Mouse (Mus musculus) forebrain, postnatal 0 days (tissue): Measurements from ENCODE around the gene Cdk4. TPM values are rescaled to one million over a fixed set of nuclear protein-coding genes. Genes with fewer than 3 reads are reported as not detected.
A peak's percentile ranks its signal among the peaks of the same experiment; 100 is the strongest.

Source experiments
- ATAC-seq: fragments of 200-750 bp; cut with Nextera tagmentation; 2 replicates; pipeline ENCODE4 v1.8.0; 2017; ENCODE audit warnings: mild to moderate bottlenecking, moderate library complexity
- DNase-seq: peaks from one replicate; pipeline ENCODE4 v3.0.0-alpha.2; 2015
- H3K27ac ChIP-seq: fragments of 300-500 bp; sonication (generic); 2 replicates; pipeline ENCODE4 v1.5.1; 2014; ENCODE audit warnings: low read depth, mild to moderate bottlenecking, antibody characterized with exemption, low read length, moderate library complexity, mixed read lengths
- H3K27me3 ChIP-seq: fragments of 300-500 bp; sonication (generic); 2 replicates; pipeline ENCODE4 v1.6.1; 2014; ENCODE audit warnings: mild to moderate bottlenecking, low read length, mixed read lengths; ENCODE audit not compliant: insufficient read depth
- H3K36me3 ChIP-seq: fragments of 300-500 bp; sonication (generic); 2 replicates; pipeline ENCODE4 v1.6.1; 2014; ENCODE audit warnings: mild to moderate bottlenecking, moderate library complexity; ENCODE audit not compliant: insufficient read depth
- H3K4me1 ChIP-seq: fragments of 300-500 bp; sonication (generic); 2 replicates; pipeline ENCODE4 v1.6.1; 2014; ENCODE audit warnings: antibody characterized with exemption; ENCODE audit not compliant: insufficient read depth
- H3K4me2 ChIP-seq: fragments of 300-500 bp; sonication (generic); 2 replicates; pipeline ENCODE4 v1.6.1; 2014; ENCODE audit warnings: low read depth, mild to moderate bottlenecking, moderate library complexity
- H3K4me3 ChIP-seq: fragments of 300-500 bp; sonication (generic); 2 replicates; pipeline ENCODE4 v1.5.1; 2014; ENCODE audit warnings: low read depth, low read length, mixed read lengths
- H3K9ac ChIP-seq: fragments of 300-500 bp; sonication (generic); 2 replicates; pipeline ENCODE4 v1.6.1; 2014; ENCODE audit warnings: mild to moderate bottlenecking
- H3K9me3 ChIP-seq: fragments of 300-500 bp; sonication (generic); 2 replicates; pipeline ENCODE4 v1.6.1; 2016; ENCODE audit warnings: low read length
- CTCF ChIP-seq: sonication (generic); IDR thresholded peaks from 2 replicates; pipeline ENCODE4 v1.5.1; 2016; ENCODE audit warnings: antibody characterized with exemption, control low read depth, low read depth
- WGBS: fragments of 180-500 bp; shearing (Covaris S2); extraction: QIAGEN DNeasy Blood & Tissue Kit; methylation state at CpG from one replicate; pipeline ENCODE4 v1.1.7; 2014; 5-methylcytosine and 5-hydroxymethylcytosine counted together
- polyA plus RNA-seq: library from polyadenylated mRNA; unstranded; fragments of >200 nt; fragmentation: Nextera tagmentation; extraction: Ambion mirVana; gene quantifications from 2 replicates; pipeline ENCODE4 v1.2.1, GENCODE M21; 2015
- total RNA-seq: library from RNA; depleted of rRNA; stranded (reverse); fragments of >200 nt; gene quantifications from 2 replicates; pipeline ENCODE4 v1.2.3, GENCODE M21; 2014

The Cdk4 gene
- total and polyA plus RNA-seq, 2 experiments from 2014 or later = 445 to 656 TPM

GRCm38 (mm10) chr10:127099868-127100267 lies 36.5 kb downstream of the Cdk4 start:
- Histone ChIP-seq H3K4me1 (no peaks in the 10 kb centered on the region), H3K9ac (no peak overlapping the region), H3K4me2 (no peak overlapping the region), H3K4me3 (no peak overlapping the region), H3K27ac (no peak overlapping the region), H3K27me3 (no peaks in the 10 kb centered on the region), H3K36me3 (peaks cover 55% of the 10 kb centered on the region), H3K9me3 (no peaks in the 10 kb centered on the region)
- TF ChIP-seq CTCF = no peak
- DNase-seq = no peak
- no peak for ATAC-seq
- 95% methylated on average over 15 of the region's 15 CpGs for WGBS

DNA sequence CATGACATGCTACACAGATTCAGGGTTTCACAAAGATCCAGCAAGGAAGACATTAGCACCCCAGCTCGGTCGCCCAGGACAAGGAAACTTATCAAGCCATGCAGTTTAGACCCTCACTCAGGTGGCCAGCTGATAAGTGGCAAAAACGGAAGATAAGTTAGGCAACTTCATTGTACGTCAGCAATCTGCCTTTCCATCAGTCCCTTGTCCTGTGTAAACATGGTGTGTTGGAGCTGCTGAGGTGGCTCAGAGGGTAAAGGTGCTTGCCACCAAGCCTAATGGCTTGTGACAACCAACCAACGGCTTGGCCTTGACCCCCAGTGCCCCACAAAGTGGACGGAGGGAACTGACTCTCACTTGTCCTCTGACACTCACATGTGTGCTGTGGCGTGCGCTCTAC lies 37.1 kb downstream of the Cdk4 start:
- WGBS = 91% methylated on average over 8 of the region's 8 CpGs
- no peak overlapping the region for H3K27ac ChIP-seq
- no peaks in the 10 kb centered on the region for H3K4me1 ChIP-seq
- DNase-seq = no peak
- no peak overlapping the region for H3K4me3 ChIP-seq
- H3K36me3 ChIP-seq = peaks cover 51% of the 10 kb centered on the region
- H3K9me3 ChIP-seq = no peaks in the 10 kb centered on the region
- no peak overlapping the region for H3K4me2 ChIP-seq
- no peaks in the 10 kb centered on the region for H3K27me3 ChIP-seq
- TF ChIP-seq CTCF = no peak
- no peak overlapping the region for H3K9ac ChIP-seq
- no peak for ATAC-seq

DNA sequence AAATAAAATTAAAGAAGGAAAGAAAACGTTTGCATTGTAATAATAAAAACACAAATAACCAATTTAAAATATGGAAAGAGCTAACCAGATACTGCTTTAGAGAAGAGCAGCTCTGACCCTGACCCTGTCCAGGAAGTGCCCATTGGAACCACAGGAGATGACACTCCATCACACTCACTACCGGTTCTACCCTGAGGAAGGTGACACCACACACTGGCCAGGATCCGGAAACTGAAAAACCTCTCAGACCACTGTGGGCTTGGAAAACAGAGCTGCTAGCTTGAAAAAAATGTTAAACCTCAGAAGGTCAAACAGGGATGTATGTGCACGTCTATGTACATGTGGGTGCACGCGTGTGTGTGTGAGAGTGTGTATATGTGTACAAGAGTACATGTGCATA lies 37.8 kb downstream of the Cdk4 start:
- 89% methylated on average over 6 of the region's 6 CpGs for WGBS
- no peaks in the 10 kb centered on the region for H3K4me1 ChIP-seq
- H3K9me3 ChIP-seq = no peaks in the 10 kb centered on the region
- H3K4me2 ChIP-seq = no peak overlapping the region
- no peak overlapping the region for H3K9ac ChIP-seq
- H3K4me3 ChIP-seq = no peak overlapping the region
- TF ChIP-seq CTCF = no peak
- no peaks in the 10 kb centered on the region for H3K27me3 ChIP-seq
- DNase-seq (no peak), ATAC-seq (no peak)
- H3K27ac ChIP-seq = no peak overlapping the region
- H3K36me3 ChIP-seq = peaks cover 48% of the 10 kb centered on the region

DNA sequence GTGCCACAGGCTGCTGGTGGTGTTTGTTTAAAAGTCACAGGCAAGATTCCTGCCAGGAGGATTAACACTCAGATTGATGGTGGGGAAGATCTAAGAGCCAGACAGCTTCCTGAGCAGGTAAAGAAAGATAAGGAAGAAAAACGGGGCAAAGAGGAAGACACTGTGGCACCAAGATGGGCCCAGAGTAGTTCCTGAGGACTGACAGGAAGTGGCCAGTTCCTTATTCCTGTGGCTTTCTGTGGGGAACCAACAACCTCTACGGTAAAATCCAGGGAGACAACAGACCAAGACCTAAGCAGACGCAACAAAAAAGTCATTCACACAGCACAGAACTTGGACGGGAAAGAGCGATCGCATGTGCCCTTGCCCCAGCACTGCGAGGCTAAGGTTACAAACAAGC lies 40.3 kb downstream of the Cdk4 start:
- no peak for TF ChIP-seq CTCF
- Histone ChIP-seq H3K4me1 (no peaks in the 10 kb centered on the region), H3K9me3 (no peaks in the 10 kb centered on the region), H3K9ac (no peak overlapping the region), H3K27me3 (no peaks in the 10 kb centered on the region), H3K27ac (no peak overlapping the region), H3K4me2 (no peak overlapping the region), H3K36me3 (peaks cover 38% of the 10 kb centered on the region), H3K4me3 (no peak overlapping the region)
- 83% methylated on average over 7 of the region's 7 CpGs for WGBS
- ATAC-seq (no peak), DNase-seq (no peak)

DNA sequence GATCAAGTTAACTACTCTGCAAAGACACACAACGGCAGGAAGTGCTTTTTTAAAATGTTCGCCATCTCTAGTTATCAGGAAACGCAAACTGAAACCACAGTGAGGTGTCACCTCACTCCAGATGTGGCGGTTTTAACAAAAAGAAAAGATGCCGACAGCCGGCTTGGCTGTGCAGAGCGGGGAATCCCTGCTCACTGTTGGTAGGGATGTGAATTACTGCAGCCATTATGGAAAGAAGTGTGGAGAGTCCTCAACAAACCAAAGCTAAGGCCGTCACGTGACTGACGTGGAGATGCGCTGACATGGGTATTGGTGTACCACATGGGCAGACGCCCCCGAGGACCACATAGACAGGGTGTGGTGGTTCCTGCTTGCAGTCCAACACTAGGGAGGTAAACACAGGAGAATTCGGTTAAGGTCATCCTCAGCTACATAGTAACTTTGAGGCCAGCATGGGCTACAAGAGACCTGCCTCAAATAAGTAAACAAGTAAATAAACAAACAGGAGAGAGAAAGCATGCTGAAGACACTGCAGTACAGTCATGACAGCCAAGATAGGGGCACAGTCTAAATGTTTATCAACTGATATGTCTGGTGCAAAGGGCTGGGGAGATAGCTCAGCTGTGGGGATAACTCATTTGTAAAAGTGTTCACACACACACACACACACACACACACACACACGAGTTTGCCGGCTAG lies 44.4 kb downstream of the Cdk4 start:
- H3K27me3 ChIP-seq = no peaks in the 10 kb centered on the region
- TF ChIP-seq CTCF = no peak
- H3K36me3 ChIP-seq = peaks cover 21% of the 10 kb centered on the region
- WGBS = 90% methylated on average over 16 of the region's 16 CpGs
- no peak overlapping the region for H3K9ac ChIP-seq
- H3K4me3 ChIP-seq = no peak overlapping the region
- no peak overlapping the region for H3K4me2 ChIP-seq
- ATAC-seq (no peak), DNase-seq (no peak)
- H3K9me3 ChIP-seq = no peaks in the 10 kb centered on the region
- H3K4me1 ChIP-seq = no peaks in the 10 kb centered on the region
- H3K27ac ChIP-seq = no peak overlapping the region

GRCm38 (mm10) chr10:127108262-127108583 lies 44.9 kb downstream of the Cdk4 start:
- DNase-seq (no peak), ATAC-seq (no peak)
- H3K36me3 ChIP-seq = peaks cover 26% of the 10 kb centered on the region
- no peak overlapping the region for H3K4me2 ChIP-seq
- H3K27ac ChIP-seq = no peak overlapping the region
- no peak overlapping the region for H3K4me3 ChIP-seq
- no peak for TF ChIP-seq CTCF
- H3K9me3 ChIP-seq = no peaks in the 10 kb centered on the region
- H3K9ac ChIP-seq = no peak overlapping the region
- H3K27me3 ChIP-seq = no peaks in the 10 kb centered on the region
- WGBS = 74% methylated on average over 3 of the region's 3 CpGs
- H3K4me1 ChIP-seq = no peaks in the 10 kb centered on the region

DNA sequence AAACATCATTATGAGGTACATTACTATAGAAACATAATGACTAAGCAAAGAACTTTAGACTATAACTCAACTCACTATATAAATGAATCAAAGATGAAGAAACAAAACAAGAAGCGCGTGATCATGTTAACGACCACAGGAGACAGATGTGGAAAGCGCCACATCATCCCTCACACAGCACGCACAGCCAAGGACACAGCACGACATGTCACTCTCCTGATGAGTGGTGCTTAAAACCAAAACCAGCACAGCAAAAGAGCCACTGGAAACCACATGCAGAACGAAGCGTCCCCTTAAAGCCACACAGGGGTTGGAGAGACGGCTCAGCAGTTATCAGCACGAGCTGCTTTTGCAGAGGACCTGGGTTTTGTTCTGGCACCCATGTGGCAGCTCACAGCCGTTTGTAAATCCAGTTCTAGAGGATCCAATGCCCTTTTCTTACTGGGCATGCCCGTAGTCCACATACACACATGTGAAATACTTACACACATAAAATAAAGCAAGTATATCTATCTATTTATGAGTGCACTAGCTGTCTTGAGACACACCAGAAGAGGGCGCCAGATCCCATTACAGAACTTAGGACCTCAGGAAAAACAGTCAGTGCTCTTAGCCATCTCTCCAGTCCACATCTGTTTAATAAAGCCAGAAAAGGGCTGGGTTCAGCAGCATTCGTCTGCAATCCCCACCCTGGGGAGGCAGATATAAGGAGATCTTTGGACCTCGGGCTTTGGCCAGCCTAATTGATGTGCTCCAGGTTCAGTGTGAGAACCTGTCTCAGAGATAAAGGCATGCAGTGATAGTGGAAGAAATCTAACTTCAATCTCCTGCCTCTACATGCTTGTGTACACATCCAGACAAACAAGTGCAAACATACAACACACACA lies 47.9 kb downstream of the Cdk4 start:
- WGBS = 90% methylated on average over 15 of the region's 15 CpGs
- H3K27me3 ChIP-seq = no peaks in the 10 kb centered on the region
- DNase-seq = no peak
- H3K9ac ChIP-seq = no peak overlapping the region
- H3K36me3 ChIP-seq = peaks cover 34% of the 10 kb centered on the region
- no peak overlapping the region for H3K27ac ChIP-seq
- TF ChIP-seq CTCF = peak; percentile 51
- ATAC-seq = no peak
- H3K4me3 ChIP-seq = no peak overlapping the region
- H3K4me2 ChIP-seq = no peak overlapping the region
- no peaks in the 10 kb centered on the region for H3K4me1 ChIP-seq
- H3K9me3 ChIP-seq = no peaks in the 10 kb centered on the region
